Mouse (Mus musculus) heart, adult 2 months (tissue): ENCODE results near the gene Aadacl4.

Experiments used
- CTCF ChIP-seq: fragments of 200-600 bp; IDR thresholded peaks from 2 replicates; pipeline ENCODE4 v1.8.1; 2022; ENCODE audit warnings: antibody characterized with exemption, mild to moderate bottlenecking, moderate library complexity
- EP300 ChIP-seq: fragments of 200-500 bp; IDR thresholded peaks from 2 replicates; pipeline ENCODE4 v1.6.1; 2011; ENCODE audit warnings: low read depth, low read length, control low read depth; ENCODE audit not compliant: insufficient read depth
- POLR2A ChIP-seq: fragments of 200-500 bp; IDR thresholded peaks from 2 replicates; pipeline ENCODE4 v1.6.1; 2011; ENCODE audit warnings: mild to moderate bottlenecking, low read depth, low read length, control low read depth; ENCODE audit not compliant: insufficient read depth

DNA sequence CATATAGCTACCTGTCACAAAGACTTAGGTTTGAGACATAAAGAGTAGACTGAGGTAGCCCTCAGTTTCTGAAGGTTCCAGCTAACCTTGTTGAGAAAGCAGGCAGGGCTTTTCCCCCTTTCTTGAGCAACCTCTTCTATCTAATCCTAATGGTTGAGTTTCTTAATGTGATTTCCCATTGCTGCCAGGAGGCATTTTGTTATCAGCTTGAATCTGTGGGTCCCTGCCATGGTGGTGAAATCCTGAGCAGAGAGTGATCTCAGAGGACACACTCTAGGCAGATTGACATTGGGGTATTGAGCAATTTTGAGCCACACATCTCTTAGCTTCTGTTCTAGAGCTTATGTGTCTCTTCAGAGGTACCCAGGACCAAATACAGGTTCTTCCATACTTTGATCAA lies 24.8 kb downstream of the Aadacl4 start:
- no peak for TF ChIP-seq POLR2A
- no peak for TF ChIP-seq EP300
- no peak for TF ChIP-seq CTCF
